Mouse (Mus musculus) left cerebral cortex, postnatal 4 days (tissue): Measurements from ENCODE around the gene Dpp6. TPM values are rescaled to one million over a fixed set of nuclear protein-coding genes. Genes with fewer than 3 reads are reported as not detected.

Experiments
- DNase-seq: peaks from one replicate; pipeline ENCODE4 v3.0.0-alpha.2; 2022
- intact Hi-C: fragments of 180-260 bp; cut with DNase I; formaldehyde crosslinking; loops from one replicate; pipeline ENCODE4 v1.15.1; 2025
- total RNA-seq, 2 experiments: library from RNA; stranded (reverse); gene quantifications; 2 replicates each; pipeline ENCODE4 v1.2.3; 2021

Dpp6 gene
- 100 to 1,000 TPM; 116 to 136 TPM for total RNA-seq

- peak; percentile 61 for DNase-seq
- intact Hi-C loops = no loop called here
Observed at GRCm38 (mm10) chr5:26816975-26817941, at the start of gene Dpp6. Dpp6 (plus strand) TSS chr5:26817203.

GRCm38 (mm10) chr5:26783955-26784354 is 33.0 kb upstream of the Dpp6 start:
- DNase-seq = no peak
- intact Hi-C loops = no loop called here

DNA sequence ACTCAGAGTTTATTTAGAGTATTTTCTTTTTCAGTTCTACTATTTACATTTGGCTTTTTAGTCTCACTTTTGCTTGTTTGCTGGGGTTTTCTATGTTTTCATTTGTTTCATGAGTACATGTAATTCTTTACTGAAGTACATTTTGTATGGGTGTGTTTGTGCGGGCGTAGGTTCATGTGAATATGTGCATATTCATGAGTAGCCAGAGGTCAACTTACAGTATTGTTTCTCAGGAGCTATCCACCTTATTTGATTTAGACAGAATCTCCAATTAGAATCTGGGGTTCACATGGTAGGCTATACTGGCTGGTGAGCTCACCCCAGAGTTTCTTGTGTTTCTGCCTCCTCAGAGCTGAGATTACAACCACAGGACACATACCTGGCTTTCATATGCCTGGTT is 21.5 kb upstream of the Dpp6 start:
- DNase-seq = no peak
- intact Hi-C loops = no loop called here

- intact Hi-C loops = no loop called here
- DNase-seq = no peak
Observed at GRCm38 (mm10) chr5:26835972-26836371, 19.0 kb downstream of the Dpp6 start.

DNA sequence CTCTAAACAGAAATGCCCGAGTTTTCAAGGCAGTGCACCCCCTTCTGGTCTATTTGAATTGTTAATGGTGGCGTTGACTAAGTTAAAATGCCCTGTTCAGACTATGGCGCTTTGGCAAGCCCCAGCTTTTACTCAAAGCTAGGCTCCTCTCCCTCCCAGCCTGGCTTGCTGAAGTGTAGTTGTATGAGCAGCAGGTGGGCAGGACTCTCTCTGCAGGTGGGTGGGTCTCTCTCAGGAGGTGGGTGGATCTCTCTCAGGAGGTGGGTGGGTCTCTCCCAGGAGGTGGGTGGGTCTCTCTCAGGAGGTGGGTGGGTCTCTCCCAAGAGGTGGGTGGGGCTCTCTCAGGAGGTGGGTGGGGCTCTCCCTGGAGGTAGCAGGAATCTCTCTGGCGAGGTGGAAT is 24.1 kb downstream of the Dpp6 start:
- intact Hi-C loops = no loop called here
- DNase-seq = no peak

DNA sequence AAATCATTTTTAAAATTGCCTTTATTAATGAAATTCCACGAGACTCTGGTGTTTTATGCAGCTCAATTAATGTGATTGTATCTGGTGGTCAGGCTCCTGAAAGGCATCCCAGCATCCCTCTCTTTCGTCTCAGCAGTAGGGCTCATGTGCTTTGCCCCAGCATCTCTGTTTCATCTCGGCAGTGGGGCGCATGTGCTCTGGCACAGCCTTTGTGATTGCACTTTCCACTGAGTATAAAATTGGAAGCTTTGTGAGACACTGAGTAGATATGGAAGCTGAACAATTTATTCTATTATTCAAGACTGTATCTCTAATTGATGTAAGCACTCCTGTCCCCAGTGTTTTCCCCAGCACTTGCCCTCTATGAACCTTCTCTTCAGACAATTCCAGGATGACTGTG is 37.7 kb downstream of the Dpp6 start:
- DNase-seq = no peak
- intact Hi-C loops = no loop called here

DNA sequence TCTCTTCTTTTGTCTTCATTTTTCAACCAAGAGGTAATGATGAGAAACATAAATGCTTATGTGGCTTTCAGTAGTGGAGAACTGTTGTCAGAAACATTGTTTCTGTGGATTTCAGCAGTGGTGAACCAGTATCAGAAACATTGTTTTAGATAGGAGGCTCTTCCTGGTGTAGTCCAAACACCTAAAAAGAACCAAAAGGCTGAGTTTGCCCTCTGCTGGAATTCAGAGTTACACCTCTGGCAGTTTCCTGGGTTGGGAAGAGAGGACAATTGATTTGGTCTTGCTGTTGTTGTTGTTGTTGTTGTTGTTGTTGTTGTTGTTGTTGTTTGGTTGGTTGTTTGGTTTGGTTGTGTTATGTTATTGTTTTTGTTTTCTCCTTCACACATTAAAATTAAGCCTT is 58.4 kb downstream of the Dpp6 start:
- DNase-seq = no peak

DNA sequence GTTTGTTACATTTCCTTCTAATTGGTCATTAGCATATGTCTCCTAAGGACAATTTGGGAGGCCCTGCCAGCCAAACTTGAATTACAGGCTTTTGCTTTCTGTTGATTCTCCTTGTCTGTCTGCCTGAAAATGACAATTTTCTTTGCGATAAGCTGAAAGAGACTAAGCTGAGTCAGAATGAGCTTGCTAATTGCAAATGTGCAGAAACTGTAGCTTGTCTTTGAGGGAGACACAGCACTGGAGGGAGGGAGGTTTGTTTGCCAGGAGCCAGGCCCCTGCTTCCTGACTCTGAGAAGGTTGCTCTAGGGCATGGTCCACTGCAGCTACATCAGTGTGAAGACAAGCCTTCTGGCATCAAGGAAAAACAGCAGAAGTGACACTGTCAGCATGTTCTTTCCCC is 70.5 kb downstream of the Dpp6 start:
- DNase-seq = no peak
- intact Hi-C loops = no loop called here

More for the DNA sequence above, 58.4 kb downstream of the Dpp6 start:
- intact Hi-C loops = no loop called here

DNA sequence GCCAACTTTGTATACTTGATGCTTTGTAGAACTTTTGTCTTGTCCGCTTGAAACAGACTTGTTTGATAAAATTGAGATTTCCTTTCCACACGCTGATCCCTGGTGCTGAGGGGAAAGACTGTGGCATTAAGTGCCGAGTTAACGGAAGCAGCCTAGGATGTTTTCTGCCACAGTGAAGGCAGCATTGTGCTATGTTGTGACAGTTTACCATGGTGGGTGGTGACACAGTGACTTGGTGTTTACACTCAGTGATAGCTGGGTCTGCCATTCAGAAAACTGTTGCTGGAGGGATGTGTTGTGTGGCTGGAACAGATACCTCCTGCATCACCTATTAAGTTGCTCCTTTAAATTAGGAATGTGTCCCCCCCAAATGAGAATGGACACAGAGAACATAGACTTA is 71.1 kb downstream of the Dpp6 start:
- DNase-seq = no peak
- intact Hi-C loops = no loop called here

DNA sequence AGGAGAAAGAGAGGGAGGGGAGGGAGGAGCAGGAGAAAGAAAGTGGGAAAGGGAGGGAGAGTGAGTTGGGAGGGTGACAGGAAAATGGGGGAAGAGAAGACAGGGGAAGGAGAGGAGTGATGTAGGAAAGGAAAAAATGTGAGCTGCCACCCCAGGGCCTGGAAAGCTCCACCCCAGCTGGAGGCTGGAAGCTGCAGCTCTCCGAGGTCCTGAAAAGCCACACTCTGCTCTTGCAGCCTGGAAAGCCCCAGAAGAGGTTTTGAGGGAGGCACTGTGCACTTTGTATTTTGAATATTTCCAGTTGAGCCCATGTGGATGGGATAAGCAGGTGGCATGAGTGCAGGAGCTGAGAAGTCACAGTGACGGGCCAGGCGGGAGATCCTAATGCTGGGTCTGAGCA is 77.3 kb downstream of the Dpp6 start:
- no peak for DNase-seq
- intact Hi-C loops = no loop called here

DNA sequence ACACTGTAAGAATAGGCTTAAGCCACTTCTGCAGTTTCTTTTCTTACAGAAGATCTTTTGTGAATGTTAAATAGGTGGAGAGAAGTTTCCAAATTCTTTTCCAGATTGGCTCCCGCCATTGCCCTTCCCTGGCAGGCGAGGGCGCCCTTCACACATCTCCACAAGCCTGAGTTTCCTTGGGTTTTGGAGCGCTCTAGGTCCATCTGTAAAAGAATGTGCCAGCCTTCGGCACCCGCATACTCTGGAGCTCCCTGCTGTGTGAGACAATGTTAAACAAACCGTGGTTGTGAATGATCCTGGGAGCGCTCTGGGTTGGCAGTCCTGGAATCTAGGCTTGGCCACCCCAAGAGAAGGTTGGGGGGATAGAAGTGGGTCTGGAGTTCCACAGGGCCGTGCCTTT is 86.8 kb downstream of the Dpp6 start:
- intact Hi-C loops = loop anchor here (10.0 kb wide), 1 partner anchor 101 kb away; no protein-coding TSS in a partner anchor
- DNase-seq = peak; percentile 37

DNA sequence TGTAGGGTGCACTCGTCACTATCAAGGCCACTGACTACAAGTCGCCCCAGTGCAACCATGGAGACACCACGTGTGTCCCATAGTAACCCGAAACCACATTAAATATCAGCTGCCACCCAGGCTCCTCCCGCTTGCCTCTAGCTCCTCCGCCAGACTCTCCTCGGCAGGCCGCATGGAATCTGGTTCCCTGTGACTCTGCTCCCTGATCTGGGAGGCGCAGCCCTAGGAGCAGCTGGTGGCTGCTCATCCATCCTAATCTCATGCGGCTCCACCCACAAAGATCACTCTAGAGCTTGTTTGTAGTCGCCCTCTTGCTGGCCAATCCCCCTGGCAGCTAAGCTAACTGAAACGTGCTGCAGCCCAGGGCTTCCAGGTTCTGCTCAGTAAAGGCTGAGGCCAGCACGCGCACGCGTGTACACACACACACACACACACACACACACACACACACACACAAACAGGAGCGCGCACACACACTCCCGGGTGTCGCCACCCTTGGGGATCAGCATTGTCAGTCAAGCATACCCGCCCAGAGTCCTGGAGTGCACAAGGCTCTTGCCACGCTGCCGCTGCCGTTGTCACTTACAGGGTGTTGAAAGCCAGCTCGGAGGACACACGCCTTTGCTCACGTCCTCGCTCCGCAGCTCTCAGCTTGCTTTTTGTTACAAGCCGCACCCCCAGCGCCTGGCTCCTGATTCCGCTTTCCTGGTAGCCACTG is 87.5 kb downstream of the Dpp6 start:
- peak; percentile 77 for DNase-seq
- intact Hi-C loops = loop anchor here (10.0 kb wide), 1 partner anchor 100 kb away; no protein-coding TSS in a partner anchor

DNA sequence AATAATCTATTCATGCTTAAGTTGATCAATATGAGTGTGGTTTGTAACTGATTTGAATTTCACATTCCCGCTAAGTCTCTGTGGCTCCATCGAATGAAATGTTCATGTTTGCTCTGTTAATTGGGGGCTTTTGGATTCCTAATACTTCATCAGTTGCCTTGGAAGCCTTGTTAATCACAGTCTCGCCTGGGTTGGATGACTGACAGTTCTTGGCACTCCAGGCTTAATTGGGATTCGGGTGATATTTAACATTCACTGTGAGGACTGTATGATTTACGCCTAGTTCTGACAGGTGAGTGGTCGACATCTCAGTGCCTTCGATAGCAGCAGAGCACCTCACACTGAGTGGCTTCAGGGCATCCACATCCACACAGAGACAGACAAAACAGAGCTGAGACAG is 90.1 kb downstream of the Dpp6 start:
- intact Hi-C loops = loop anchor here (10.0 kb wide), 1 partner anchor 98 kb away; no protein-coding TSS in a partner anchor

DNA sequence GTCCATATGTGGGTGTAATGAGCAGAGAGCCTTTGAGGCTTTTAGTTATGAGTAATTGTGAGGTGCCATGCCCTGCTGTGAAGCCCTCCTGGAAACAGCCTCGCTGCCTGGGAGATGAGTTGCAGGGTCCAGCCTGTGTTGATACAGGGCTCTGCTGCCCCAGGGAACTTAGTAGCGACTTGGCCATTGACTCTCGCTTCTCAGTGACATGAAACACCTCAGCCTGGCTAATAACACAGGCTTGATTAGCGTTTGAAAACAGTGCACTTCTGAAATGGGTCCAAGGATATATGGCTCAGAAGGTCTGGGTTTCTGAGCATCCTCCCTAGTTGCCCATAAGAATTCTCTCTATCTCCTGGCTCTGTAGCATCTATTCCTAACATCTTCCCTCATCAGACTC is 91.6 kb downstream of the Dpp6 start:
- DNase-seq = no peak
- intact Hi-C loops = loop anchor here (10.0 kb wide), 1 partner anchor 96 kb away; no protein-coding TSS in a partner anchor

More for the DNA sequence above, 90.1 kb downstream of the Dpp6 start:
- DNase-seq = no peak

GRCm38 (mm10) chr5:26910353-26910752 is 93.3 kb downstream of the Dpp6 start:
- DNase-seq = no peak
- intact Hi-C loops = no loop called here

GRCm38 (mm10) chr5:26911965-26912364 is 95.0 kb downstream of the Dpp6 start:
- DNase-seq = peak; percentile 32
- intact Hi-C loops = no loop called here

DNA sequence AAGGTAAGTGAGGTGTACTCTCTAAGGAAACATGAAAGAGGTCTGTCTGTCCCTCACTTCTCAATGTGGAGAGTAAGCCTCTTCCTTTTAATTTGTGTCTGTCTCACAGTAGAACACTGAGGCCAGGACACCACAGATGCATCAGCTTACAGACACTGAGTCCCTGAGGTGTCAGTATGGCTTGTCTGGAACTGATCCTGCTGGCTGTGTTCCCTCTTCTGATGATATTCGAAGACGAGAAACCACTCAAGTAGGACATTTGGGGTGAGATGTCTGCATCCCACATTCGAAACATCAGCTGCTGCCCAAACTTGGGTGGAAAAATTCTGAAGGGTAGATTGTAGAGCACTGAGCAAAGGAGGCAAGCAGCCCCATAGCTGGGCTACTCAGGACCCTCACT is 101.8 kb downstream of the Dpp6 start:
- intact Hi-C loops = no loop called here
- no peak for DNase-seq

- intact Hi-C loops = no loop called here
- no peak for DNase-seq
Observed at GRCm38 (mm10) chr5:26924552-26924951, 107.5 kb downstream of the Dpp6 start.

DNA sequence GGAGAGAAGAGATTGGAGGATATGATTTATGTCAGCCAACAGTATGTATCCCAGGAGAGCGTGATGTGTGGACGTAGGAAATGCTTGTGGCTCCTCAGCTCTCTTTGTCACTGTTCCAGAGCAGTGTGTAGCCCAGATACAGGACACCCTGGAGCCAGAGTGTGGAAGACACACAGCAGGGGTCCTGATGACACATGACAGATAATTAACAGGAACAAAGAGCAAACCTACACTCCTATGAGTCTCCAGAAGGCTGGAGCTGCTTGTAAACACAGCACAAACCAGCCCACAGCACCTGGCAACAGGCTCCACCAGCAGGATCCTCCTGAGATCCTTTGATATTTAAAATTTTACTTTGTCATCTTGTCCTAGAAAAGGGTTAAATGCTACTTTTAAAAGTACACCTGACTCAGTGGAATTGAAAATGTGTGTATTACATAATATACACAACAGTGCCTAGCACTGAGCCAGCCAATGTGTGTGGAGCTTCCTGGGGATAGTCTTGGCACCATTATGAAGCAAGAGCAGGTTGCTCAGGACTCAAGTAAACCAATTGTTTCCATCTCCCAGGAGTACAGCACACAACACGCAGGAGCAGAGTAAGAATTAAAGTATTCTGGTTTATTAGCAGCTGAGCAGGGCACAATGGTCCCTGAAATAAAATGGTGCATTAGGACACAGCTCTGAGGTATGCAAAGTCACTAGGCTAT is 115.6 kb downstream of the Dpp6 start:
- intact Hi-C loops = no loop called here
- no peak for DNase-seq

GRCm38 (mm10) chr5:26934911-26935310 is 117.9 kb downstream of the Dpp6 start:
- intact Hi-C loops = no loop called here

GRCm38 (mm10) chr5:26941471-26941870 is 124.5 kb downstream of the Dpp6 start:
- intact Hi-C loops = no loop called here
- no peak for DNase-seq

More at GRCm38 (mm10) chr5:26934911-26935310, 117.9 kb downstream of the Dpp6 start:
- DNase-seq = no peak
